Mouse (Mus musculus) neural tube, embryonic 15.5 days (tissue): ENCODE measurements at regions not wholly inside any gene's neighbourhood (a gene's known extent, or its start where the extent isn't known, plus 50 kb on each side); places are given as distances from the start of the nearest gene placed in this dataset.

ENCODE experiments used
- ATAC-seq: fragments of 200-750 bp; cut with Nextera tagmentation; 2 replicates; pipeline ENCODE4 v1.8.0; 2017; ENCODE audit warnings: mild to moderate bottlenecking, moderate TSS enrichment, moderate library complexity; ENCODE audit not compliant: low FRiP score
- H3K27ac ChIP-seq: fragments of 300-500 bp; sonication (generic); replicated peaks from 2 replicates; pipeline ENCODE4 v1.5.1; 2015; ENCODE audit warnings: mild to moderate bottlenecking, inconsistent platforms
- H3K27me3 ChIP-seq: fragments of 300-500 bp; sonication (generic); replicated peaks from 2 replicates; pipeline ENCODE4 v1.6.1; 2015; ENCODE audit warnings: inconsistent platforms
- H3K36me3 ChIP-seq: fragments of 300-500 bp; sonication (generic); 2 replicates; pipeline ENCODE4 v1.6.1; 2015; ENCODE audit warnings: inconsistent platforms
- H3K4me1 ChIP-seq: fragments of 300-500 bp; sonication (generic); 2 replicates; pipeline ENCODE4 v1.6.1; 2015; ENCODE audit warnings: inconsistent platforms
- H3K4me2 ChIP-seq: fragments of 300-500 bp; sonication (generic); 2 replicates; pipeline ENCODE4 v1.6.1; 2015; ENCODE audit warnings: inconsistent platforms, mild to moderate bottlenecking, moderate library complexity
- H3K4me3 ChIP-seq: fragments of 300-500 bp; sonication (generic); replicated peaks from 2 replicates; pipeline ENCODE4 v1.5.1; 2015; ENCODE audit warnings: mild to moderate bottlenecking, inconsistent platforms
- H3K9ac ChIP-seq: fragments of 300-500 bp; sonication (generic); replicated peaks from 2 replicates; pipeline ENCODE4 v1.6.1; 2015; ENCODE audit warnings: mild to moderate bottlenecking, inconsistent platforms
- H3K9me3 ChIP-seq: fragments of 300-500 bp; sonication (generic); replicated peaks from 2 replicates; pipeline ENCODE4 v1.6.1; 2016; ENCODE audit warnings: inconsistent platforms
- WGBS: fragments of 180-500 bp; shearing (Covaris S2); methylation state at CpG from one replicate; pipeline ENCODE4 v1.1.7; 2015; ENCODE audit warnings: mixed read lengths; 5-methylcytosine and 5-hydroxymethylcytosine counted together

GRCm38 (mm10) chr13:5234232-5234631, 625.3 kb upstream of the Akr1e1 start:
- 85% methylated on average over 3 of the region's 3 CpGs for WGBS
- no peak overlapping the region for H3K27ac ChIP-seq
- H3K4me1 ChIP-seq: no peaks in the 10 kb centered on the region
- ATAC-seq: no peak
- H3K4me2 ChIP-seq: no peak overlapping the region
- H3K9me3 ChIP-seq: no peaks in the 10 kb centered on the region
- H3K36me3 ChIP-seq: no peaks in the 10 kb centered on the region
- H3K4me3 ChIP-seq: no peak overlapping the region
- H3K9ac ChIP-seq: no peak overlapping the region
- no peaks in the 10 kb centered on the region for H3K27me3 ChIP-seq

- Histone ChIP-seq H3K36me3 (no peaks in the 10 kb centered on the region), H3K4me2 (no peak overlapping the region), H3K4me3 (no peak overlapping the region), H3K9me3 (no peaks in the 10 kb centered on the region), H3K9ac (no peak overlapping the region), H3K27ac (no peak overlapping the region), H3K4me1 (no peaks in the 10 kb centered on the region), H3K27me3 (no peaks in the 10 kb centered on the region)
- ATAC-seq: no peak
- WGBS: 95% methylated on average over 1 of the region's 1 CpGs
Observed at GRCm38 (mm10) chr13:5235391-5235790, 625.9 kb upstream of the Klf6 start.

GRCm38 (mm10) chr13:5240541-5240940, 620.7 kb upstream of the Klf6 start:
- ATAC-seq: no peak
- Histone ChIP-seq H3K4me2 (no peak overlapping the region), H3K4me3 (no peak overlapping the region), H3K4me1 (no peaks in the 10 kb centered on the region), H3K27me3 (no peaks in the 10 kb centered on the region), H3K36me3 (no peaks in the 10 kb centered on the region), H3K9me3 (no peaks in the 10 kb centered on the region), H3K9ac (no peak overlapping the region), H3K27ac (no peak overlapping the region)
- WGBS: 80% methylated on average over 4 of the region's 4 CpGs

GRCm38 (mm10) chr13:5242782-5243181, 618.5 kb upstream of the Klf6 start:
- no peaks in the 10 kb centered on the region for H3K4me1 ChIP-seq
- H3K9me3 ChIP-seq: no peaks in the 10 kb centered on the region
- H3K27ac ChIP-seq: no peak overlapping the region
- no peaks in the 10 kb centered on the region for H3K36me3 ChIP-seq
- no peak for ATAC-seq
- H3K4me3 ChIP-seq: no peak overlapping the region
- no peak overlapping the region for H3K9ac ChIP-seq
- WGBS: 78% methylated on average over 2 of the region's 2 CpGs
- no peak overlapping the region for H3K4me2 ChIP-seq
- H3K27me3 ChIP-seq: no peaks in the 10 kb centered on the region

GRCm38 (mm10) chr13:5248671-5249391, 612.5 kb upstream of the Klf6 start:
- Histone ChIP-seq H3K4me3 (no peak overlapping the region), H3K9ac (no peak overlapping the region), H3K9me3 (no peaks in the 10 kb centered on the region), H3K4me1 (no peaks in the 10 kb centered on the region), H3K36me3 (no peaks in the 10 kb centered on the region), H3K4me2 (no peak overlapping the region), H3K27ac (no peak overlapping the region), H3K27me3 (no peaks in the 10 kb centered on the region)
- ATAC-seq: no peak
- WGBS: 53% methylated on average over 3 of the region's 3 CpGs

- Histone ChIP-seq H3K27ac (no peak overlapping the region), H3K4me3 (no peak overlapping the region), H3K9me3 (no peaks in the 10 kb centered on the region), H3K36me3 (no peaks in the 10 kb centered on the region), H3K4me1 (no peaks in the 10 kb centered on the region), H3K4me2 (no peak overlapping the region), H3K27me3 (no peaks in the 10 kb centered on the region), H3K9ac (no peak overlapping the region)
- no peak for ATAC-seq
- WGBS: 69% methylated on average over 6 of the region's 6 CpGs
Observed at GRCm38 (mm10) chr13:5257891-5258660, 603.2 kb upstream of the Klf6 start.

GRCm38 (mm10) chr13:5259760-5260159, 601.5 kb upstream of the Klf6 start:
- Histone ChIP-seq H3K27ac (no peak overlapping the region), H3K4me3 (no peak overlapping the region), H3K9me3 (no peaks in the 10 kb centered on the region), H3K4me2 (no peak overlapping the region), H3K4me1 (no peaks in the 10 kb centered on the region), H3K9ac (no peak overlapping the region), H3K27me3 (no peaks in the 10 kb centered on the region), H3K36me3 (no peaks in the 10 kb centered on the region)
- ATAC-seq: no peak
- 82% methylated on average over 3 of the region's 3 CpGs for WGBS

- Histone ChIP-seq H3K27me3 (no peaks in the 10 kb centered on the region), H3K9me3 (no peaks in the 10 kb centered on the region), H3K36me3 (no peaks in the 10 kb centered on the region), H3K4me3 (no peak overlapping the region), H3K4me1 (no peaks in the 10 kb centered on the region), H3K27ac (no peak overlapping the region), H3K9ac (no peak overlapping the region), H3K4me2 (no peak overlapping the region)
- no peak for ATAC-seq
- 74% methylated on average over 1 of the region's 1 CpGs for WGBS
Observed at GRCm38 (mm10) chr13:5272506-5273192, 588.6 kb upstream of the Klf6 start.

- H3K27me3 ChIP-seq: no peaks in the 10 kb centered on the region
- H3K9ac ChIP-seq: no peak overlapping the region
- H3K4me2 ChIP-seq: no peak overlapping the region
- WGBS: 78% methylated on average over 1 of the region's 1 CpGs
- H3K36me3 ChIP-seq: no peaks in the 10 kb centered on the region
- no peak overlapping the region for H3K4me3 ChIP-seq
- no peak overlapping the region for H3K27ac ChIP-seq
- H3K9me3 ChIP-seq: no peaks in the 10 kb centered on the region
- H3K4me1 ChIP-seq: no peaks in the 10 kb centered on the region
- ATAC-seq: no peak
Observed at GRCm38 (mm10) chr13:5276564-5276963, 584.7 kb upstream of the Klf6 start.

GRCm38 (mm10) chr13:5289753-5290449, 571.4 kb upstream of the Klf6 start:
- Histone ChIP-seq H3K4me2 (no peak overlapping the region), H3K4me3 (no peak overlapping the region), H3K9ac (no peak overlapping the region), H3K9me3 (no peaks in the 10 kb centered on the region), H3K36me3 (no peaks in the 10 kb centered on the region), H3K27ac (no peak overlapping the region), H3K4me1 (no peaks in the 10 kb centered on the region), H3K27me3 (no peaks in the 10 kb centered on the region)
- 77% methylated on average over 1 of the region's 1 CpGs for WGBS
- ATAC-seq: no peak

- WGBS: 13% methylated on average over 1 of the region's 1 CpGs
- Histone ChIP-seq H3K4me1 (no peaks in the 10 kb centered on the region), H3K4me3 (no peak overlapping the region), H3K4me2 (no peak overlapping the region), H3K9me3 (no peaks in the 10 kb centered on the region), H3K9ac (no peak overlapping the region), H3K36me3 (no peaks in the 10 kb centered on the region), H3K27ac (no peak overlapping the region), H3K27me3 (no peaks in the 10 kb centered on the region)
- no peak for ATAC-seq
Observed at GRCm38 (mm10) chr13:5302141-5302540, 559.1 kb upstream of the Klf6 start.
